Mouse (Mus musculus): ENCODE measurements around the gene Cdh1. TPM values are rescaled to one million over a fixed set of nuclear protein-coding genes. Genes with fewer than 3 reads are reported as not detected.
"Not testable (repeated sequence)": the region's sequence is repeated elsewhere in the genome, so short reads cannot be mapped to it uniquely, and the experiment has no call there.

Gene Cdh1
- polyA plus RNA-seq (2015; fragmentation: Nextera tagmentation; extraction: Ambion mirVana): 6.9 and 8.5 TPM in 2 replicates

DNA sequence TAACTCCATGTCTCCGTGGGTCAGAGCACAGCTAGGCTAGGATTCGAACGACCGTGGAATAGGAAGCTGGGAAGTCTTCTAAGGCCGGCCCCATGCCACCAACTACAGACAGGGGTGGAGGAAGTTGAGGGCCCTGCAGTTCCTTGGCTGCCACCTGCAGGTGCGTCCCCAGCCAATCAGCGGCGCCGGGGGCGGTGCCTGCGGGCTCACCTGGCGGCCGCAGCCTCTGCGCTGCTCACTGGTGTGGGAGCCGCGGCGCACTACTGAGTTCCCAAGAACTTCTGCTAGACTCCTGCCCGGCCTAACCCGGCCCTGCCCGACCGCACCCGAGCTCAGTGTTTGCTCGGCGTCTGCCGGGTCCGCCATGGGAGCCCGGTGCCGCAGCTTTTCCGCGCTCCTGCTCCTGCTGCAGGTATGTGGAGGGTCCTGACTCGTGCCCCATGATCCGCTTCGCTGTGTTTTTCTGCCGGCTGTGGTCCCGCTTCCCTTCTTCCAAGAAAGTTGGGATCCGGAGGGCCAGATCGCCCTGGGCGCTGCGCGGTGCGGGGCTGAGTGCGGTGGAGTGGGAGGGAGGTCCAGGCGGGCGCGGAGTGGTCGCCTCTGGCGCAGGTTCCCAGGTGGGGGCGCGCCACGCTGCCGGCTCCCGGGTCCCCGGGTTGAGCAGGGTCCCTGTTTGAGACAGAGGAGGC is at the start of gene Cdh1:
Gene Cdh1 (plus strand): TSS at position 221 of the 689 bp plus-strand sequence.
- peak within 1 kb of the TSS; percentile 31 for H3K9ac ChIP-seq
- H3K36me3 ChIP-seq (replicated peaks): no peaks in the 10 kb centered on the region
- H3K4me1 ChIP-seq: peaks cover 18% of the 10 kb centered on the region
- H3K9me3 ChIP-seq: no peaks in the 10 kb centered on the region
- peak; percentile 27; the same call in 1 of the 2 replicates for ATAC-seq (replicated peaks)
- peaks cover 43% of the 10 kb centered on the region for H3K27me3 ChIP-seq (replicated peaks)
- H3K4me3 ChIP-seq: peak within 1 kb of the TSS; percentile 45
- no peak within 1 kb of the TSS for H3K27ac ChIP-seq
- peak within 1 kb of the TSS; percentile 94 for H3K4me2 ChIP-seq
- 0% methylated on average over 53 of the region's 53 CpGs for WGBS

DNA sequence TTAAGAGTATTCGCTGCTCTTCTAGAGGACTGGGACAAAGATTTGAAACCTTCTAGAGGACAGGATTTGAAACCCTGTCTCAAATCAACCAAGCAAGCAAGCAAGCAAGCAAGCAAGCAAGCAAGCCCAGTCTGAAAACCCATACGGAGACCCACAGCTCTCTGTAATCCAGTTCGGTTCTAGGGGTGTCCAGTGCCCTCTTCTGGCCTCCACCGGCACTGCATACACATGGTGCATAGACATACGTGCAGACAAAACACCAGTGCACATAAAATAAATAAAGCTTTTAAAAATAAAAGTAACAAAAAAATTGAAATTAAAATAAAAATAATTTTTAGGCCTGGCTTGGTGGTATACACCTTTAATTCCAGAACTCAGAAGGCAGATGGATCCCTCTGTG is 49.1 kb upstream of the Cdh1 start:
- Histone ChIP-seq H3K27ac (no peak overlapping the region), H3K36me3 (replicated peaks) (no peaks in the 10 kb centered on the region), H3K27me3 (replicated peaks) (no peaks in the 10 kb centered on the region), H3K9me3 (peaks cover 10% of the 10 kb centered on the region; the same call in 1 of the 2 replicates), H3K4me1 (no peaks in the 10 kb centered on the region), H3K4me2 (no peak overlapping the region), H3K4me3 (no peak overlapping the region), H3K9ac (no peak overlapping the region)
- ATAC-seq (replicated peaks): no peak
- 95% methylated on average over 5 of the region's 5 CpGs for WGBS

DNA sequence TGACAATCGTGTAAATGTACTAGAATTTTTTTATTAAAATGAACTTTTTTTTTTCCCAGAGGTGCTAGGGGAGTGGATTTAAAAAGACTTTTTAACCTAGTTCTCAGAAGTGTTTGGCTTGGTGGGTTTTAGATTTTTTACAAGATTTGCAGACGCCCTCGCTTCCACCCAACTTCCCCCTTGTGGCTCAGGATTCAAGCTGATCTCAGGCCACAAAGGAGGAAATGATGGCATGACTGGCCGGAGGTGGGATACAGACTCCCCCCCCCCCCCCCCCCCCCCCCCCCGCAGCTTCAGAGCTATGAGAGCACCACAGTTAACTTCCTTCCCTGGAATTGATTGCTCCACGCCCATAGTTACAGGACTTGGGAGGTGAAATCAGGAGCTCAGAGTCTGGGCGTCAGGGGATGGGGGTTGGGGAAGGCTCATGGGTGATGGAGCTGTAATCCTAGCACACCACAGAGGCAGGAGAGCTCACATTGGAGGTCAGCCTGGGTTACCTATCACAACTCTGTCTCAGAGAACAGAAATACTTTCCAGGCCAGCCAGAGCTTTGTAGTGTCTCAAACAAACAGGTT is 47.0 kb upstream of the Cdh1 start:
- no peaks in the 10 kb centered on the region for H3K4me1 ChIP-seq
- H3K9ac ChIP-seq: no peak overlapping the region
- no peak overlapping the region for H3K4me2 ChIP-seq
- no peak for ATAC-seq (replicated peaks)
- H3K4me3 ChIP-seq: no peak overlapping the region
- H3K36me3 ChIP-seq (replicated peaks): no peaks in the 10 kb centered on the region
- H3K9me3 ChIP-seq: peaks cover 10% of the 10 kb centered on the region; the same call in 1 of the 2 replicates
- no peak overlapping the region for H3K27ac ChIP-seq
- WGBS: 91% methylated on average over 6 of the region's 7 CpGs
- H3K27me3 ChIP-seq (replicated peaks): no peaks in the 10 kb centered on the region

DNA sequence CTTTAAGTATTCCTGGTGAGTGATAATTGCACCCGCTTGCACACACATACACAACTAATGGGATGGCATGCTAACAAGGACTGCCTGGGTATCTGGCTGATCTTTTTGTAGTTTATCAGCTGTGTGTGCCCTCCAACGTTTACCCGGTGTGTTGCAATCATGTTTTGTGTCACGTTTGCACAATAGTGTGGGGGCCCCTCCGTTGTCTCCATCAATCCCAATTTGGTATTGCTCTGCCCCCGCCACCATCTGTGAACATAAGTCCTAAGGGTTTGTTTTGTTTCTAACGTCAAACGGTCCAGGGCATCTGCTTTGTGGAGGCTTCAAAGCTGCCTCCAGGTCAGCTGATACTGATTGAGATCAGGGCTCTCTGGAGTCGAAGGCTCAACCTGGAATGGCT is 43.3 kb upstream of the Cdh1 start:
- Histone ChIP-seq H3K9me3 (peaks cover 10% of the 10 kb centered on the region; the same call in 1 of the 2 replicates), H3K36me3 (replicated peaks) (no peaks in the 10 kb centered on the region), H3K27me3 (replicated peaks) (no peaks in the 10 kb centered on the region), H3K4me2 (no peak overlapping the region), H3K27ac (no peak overlapping the region), H3K4me1 (no peaks in the 10 kb centered on the region), H3K4me3 (no peak overlapping the region), H3K9ac (no peak overlapping the region)
- 70% methylated on average over 9 of the region's 9 CpGs for WGBS
- ATAC-seq (replicated peaks): no peak

DNA sequence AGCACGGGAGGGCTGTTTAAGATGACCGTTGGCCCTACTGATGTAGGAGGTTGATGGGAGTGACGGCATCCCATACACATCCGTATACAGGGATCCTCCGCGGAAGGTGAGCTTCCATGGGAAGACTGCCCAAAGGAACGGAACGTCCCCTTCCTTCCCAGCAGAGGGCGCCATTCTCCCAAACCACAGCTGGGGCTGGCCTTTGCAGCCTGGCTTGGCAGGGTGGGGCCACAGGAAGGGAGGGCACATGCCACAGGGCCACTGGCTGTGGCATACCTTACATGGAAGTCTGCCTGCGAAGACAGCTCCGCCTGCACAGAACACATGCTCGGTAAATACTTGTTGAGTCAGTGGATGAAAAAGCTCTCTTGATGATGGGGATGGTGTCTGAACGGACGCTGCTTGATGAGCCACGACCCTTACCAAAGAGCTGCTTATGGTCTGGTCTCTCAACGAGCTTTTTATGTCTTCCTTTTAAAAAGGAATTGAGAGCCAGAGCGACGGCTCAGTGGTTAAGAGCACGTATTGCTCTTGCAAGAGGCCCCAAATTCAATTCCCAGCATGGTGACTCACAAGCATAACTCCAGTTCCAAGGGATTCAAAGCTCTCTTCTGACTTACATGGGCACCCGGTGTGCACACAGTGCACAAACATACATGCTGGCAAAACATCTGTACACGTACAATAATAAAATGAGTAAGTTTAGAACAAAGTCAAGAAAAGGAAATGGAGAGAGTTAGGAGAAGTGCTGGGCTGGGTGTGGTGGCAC is 41.9 kb upstream of the Cdh1 start:
- H3K27ac ChIP-seq: no peak overlapping the region
- no peaks in the 10 kb centered on the region for H3K36me3 ChIP-seq (replicated peaks)
- peaks cover 10% of the 10 kb centered on the region; the same call in 1 of the 2 replicates for H3K9me3 ChIP-seq
- H3K4me1 ChIP-seq: no peaks in the 10 kb centered on the region
- H3K4me2 ChIP-seq: no peak overlapping the region
- no peaks in the 10 kb centered on the region for H3K27me3 ChIP-seq (replicated peaks)
- no peak for ATAC-seq (replicated peaks)
- WGBS: 32% methylated on average over 21 of the region's 21 CpGs
- H3K4me3 ChIP-seq: no peak overlapping the region
- no peak overlapping the region for H3K9ac ChIP-seq

DNA sequence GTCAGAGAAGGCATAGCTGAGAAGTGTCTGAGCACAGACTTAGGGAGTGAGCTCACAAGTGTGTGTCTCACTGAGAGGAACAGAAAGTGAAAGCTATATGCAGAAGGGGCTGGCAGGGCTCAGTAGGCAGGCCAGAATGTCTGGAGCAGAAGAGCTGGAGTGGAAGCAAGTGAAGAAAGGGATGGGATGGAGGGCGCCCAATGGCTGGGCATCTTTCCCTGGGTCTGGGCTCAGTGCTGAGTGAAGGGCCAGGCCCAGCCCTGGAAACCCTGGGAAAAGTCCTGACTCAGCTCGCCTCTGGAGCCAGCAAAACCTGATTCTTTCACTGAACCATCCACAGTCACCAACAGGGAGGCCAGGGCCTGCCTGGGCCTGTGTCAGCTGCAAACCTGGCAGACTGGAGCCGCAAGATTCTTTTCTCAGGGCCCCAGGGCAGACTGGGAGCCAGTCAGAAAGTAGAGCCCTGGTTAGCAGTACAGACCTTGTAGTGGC is 39.4 kb upstream of the Cdh1 start:
- 83% methylated on average over 3 of the region's 3 CpGs for WGBS
- no peak overlapping the region for H3K4me3 ChIP-seq
- H3K27ac ChIP-seq: no peak overlapping the region
- H3K9ac ChIP-seq: no peak overlapping the region
- no peaks in the 10 kb centered on the region for H3K4me1 ChIP-seq
- H3K4me2 ChIP-seq: no peak overlapping the region
- ATAC-seq (replicated peaks): no peak
- no peaks in the 10 kb centered on the region for H3K27me3 ChIP-seq (replicated peaks)
- H3K9me3 ChIP-seq: peaks cover under 1% of the 10 kb centered on the region; the same call in 1 of the 2 replicates
- no peaks in the 10 kb centered on the region for H3K36me3 ChIP-seq (replicated peaks)

DNA sequence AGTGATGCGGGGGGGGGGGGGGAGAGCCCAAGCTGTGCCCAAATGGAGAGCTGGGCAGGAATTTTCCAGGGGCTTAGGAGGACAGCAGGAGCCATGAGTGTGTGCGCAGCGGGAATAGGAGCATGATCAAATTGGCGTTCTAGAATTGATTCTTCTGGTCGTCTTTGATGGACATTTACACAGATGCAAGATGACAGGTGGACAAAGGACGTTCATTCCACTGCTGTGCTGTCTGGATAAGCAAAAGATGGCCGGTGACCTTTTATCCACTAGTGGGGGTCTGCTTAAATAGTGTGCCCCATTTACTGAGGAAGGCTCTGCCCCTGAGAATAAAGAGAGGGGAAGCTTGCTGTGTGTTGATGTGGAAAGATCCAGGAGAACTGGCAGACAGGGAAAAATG is 34.1 kb upstream of the Cdh1 start:
- Histone ChIP-seq H3K4me1 (no peaks in the 10 kb centered on the region), H3K27me3 (replicated peaks) (no peaks in the 10 kb centered on the region), H3K4me2 (no peak overlapping the region), H3K27ac (no peak overlapping the region), H3K9ac (no peak overlapping the region), H3K9me3 (no peaks in the 10 kb centered on the region), H3K4me3 (no peak overlapping the region), H3K36me3 (replicated peaks) (no peaks in the 10 kb centered on the region)
- ATAC-seq (replicated peaks): peak; percentile 24; the same call in 1 of the 2 replicates
- WGBS: 20% methylated on average over 7 of the region's 7 CpGs

DNA sequence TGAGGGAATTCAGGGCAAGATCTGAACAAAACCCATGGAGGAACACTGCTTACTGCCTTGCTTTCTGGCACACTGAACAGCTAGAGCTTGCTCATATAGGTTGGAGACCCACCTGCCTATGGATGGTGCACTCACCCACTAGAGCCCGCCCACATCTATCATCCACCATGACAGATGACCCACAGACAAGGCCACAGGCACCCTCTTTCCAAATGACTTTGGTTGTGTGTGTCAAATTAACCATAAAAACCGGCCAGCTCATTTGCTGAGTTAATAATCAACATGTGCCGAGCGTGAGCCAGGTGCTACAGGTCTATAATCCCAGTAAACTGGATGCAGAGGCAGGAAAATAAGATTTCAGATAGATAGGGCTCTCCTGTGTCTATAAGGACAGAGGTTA is 32.8 kb upstream of the Cdh1 start:
- Histone ChIP-seq H3K4me3 (no peak overlapping the region), H3K27ac (no peak overlapping the region), H3K9me3 (no peaks in the 10 kb centered on the region), H3K36me3 (replicated peaks) (no peaks in the 10 kb centered on the region), H3K9ac (no peak overlapping the region), H3K27me3 (replicated peaks) (no peaks in the 10 kb centered on the region), H3K4me2 (no peak overlapping the region), H3K4me1 (no peaks in the 10 kb centered on the region)
- ATAC-seq (replicated peaks): no peak
- WGBS: 89% methylated on average over 4 of the region's 4 CpGs

DNA sequence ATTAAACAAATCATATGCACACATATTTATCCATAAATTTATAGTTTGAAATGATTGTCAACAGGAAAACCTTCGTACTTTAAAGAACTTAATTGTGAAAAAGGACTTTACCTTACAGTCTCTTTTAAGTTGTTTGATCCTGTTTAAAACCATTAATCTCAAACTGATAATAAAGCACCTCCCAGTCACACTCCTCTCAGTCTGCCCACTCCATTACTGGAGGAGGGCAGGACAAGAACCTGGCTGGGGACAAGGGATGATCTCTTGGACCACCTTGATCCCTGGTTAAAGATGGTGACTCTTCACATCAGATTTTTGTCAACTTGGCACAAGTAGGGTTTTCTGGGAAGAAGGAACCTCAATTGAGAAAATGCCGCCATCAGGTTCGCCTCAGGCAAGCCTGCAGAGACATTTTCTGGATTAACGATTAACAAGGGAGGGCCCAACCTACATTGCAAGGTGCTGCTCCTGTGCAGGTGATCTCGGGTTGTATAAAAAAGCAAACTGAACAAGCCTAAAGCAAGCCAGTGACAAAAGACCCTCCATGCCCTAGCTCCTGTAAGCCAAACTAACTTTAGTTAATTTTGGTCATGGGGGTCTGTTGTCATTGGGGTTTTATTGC is 31.5 kb upstream of the Cdh1 start:
- no peaks in the 10 kb centered on the region for H3K36me3 ChIP-seq (replicated peaks)
- H3K9me3 ChIP-seq: no peaks in the 10 kb centered on the region
- no peak overlapping the region for H3K4me3 ChIP-seq
- H3K4me1 ChIP-seq: no peaks in the 10 kb centered on the region
- ATAC-seq (replicated peaks): no peak
- H3K9ac ChIP-seq: no peak overlapping the region
- 89% methylated on average over 5 of the region's 5 CpGs for WGBS
- no peak overlapping the region for H3K27ac ChIP-seq
- H3K27me3 ChIP-seq (replicated peaks): no peaks in the 10 kb centered on the region
- no peak overlapping the region for H3K4me2 ChIP-seq

DNA sequence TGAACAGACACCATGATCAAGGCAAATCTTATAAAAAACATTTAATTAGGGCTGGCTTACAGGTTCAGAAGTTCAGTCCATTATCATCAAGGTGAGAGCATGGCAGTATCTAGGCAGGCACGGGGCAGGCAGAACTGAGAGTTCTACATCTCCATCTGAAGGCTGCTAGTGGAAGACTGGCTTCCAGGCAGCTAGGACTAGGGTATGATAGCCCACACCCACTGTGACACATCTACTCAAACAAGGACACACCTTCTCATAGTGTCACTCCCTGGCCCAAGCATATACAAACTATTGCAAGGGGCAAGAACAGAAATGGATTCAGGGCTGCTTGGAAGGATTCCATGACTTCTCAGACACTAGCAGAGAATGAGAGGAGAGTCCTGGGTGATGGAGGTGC is 31.0 kb upstream of the Cdh1 start:
- not testable (repeated sequence) for ATAC-seq (replicated peaks); H3K4me1 ChIP-seq; H3K36me3 ChIP-seq (replicated peaks); H3K4me2 ChIP-seq; H3K27ac ChIP-seq; H3K9ac ChIP-seq; H3K9me3 ChIP-seq; H3K4me3 ChIP-seq; H3K27me3 ChIP-seq (replicated peaks)
- 84% methylated on average over 1 of the region's 1 CpGs for WGBS

DNA sequence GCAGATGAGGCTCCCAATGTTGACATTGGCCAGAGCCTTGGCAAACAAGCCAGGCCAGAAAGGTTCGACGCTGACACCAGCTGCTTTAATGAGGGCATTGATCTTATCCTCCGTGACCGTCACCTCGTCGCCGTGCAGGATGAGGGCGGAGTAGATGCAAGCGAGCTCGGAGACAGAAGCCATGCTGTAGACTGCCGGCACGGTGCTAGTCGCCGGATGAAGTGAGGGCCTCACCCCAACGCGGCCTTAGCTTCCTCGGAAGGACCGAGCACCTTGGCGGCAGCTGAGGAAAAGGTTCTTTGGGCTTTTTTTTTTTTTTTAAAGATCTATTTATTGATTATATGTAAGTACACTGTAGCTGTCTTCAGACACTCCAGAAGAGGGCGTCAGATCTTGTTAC is 30.0 kb upstream of the Cdh1 start, which contains the start of gene Gm10073:
Gene Gm10073 (minus strand): TSS at position 294 of the 400 bp plus-strand sequence.
- not testable (repeated sequence) for H3K36me3 ChIP-seq (replicated peaks); H3K4me2 ChIP-seq; H3K27me3 ChIP-seq (replicated peaks); H3K27ac ChIP-seq; H3K4me1 ChIP-seq; H3K4me3 ChIP-seq; H3K9ac ChIP-seq; ATAC-seq (replicated peaks); H3K9me3 ChIP-seq
- 49% methylated on average over 20 of the region's 20 CpGs for WGBS

DNA sequence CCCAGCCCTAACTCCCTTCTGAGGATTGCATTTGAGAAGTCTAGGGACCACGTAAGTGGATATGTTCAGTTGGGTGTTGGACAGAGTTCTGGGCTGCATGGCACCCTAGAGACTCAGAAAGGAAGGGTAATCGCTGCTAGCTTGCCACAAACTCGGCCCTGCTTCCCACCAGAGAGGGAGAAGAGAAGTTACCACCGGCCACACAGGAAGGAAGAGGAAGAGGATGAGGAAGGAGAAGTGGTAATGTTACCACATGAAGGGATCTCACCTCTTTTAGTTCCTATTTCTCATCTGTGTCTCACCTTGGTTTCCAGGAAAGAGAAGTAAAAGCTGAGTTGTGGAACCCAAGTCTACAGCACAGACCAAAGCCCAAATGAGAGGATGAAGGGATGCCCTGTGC is 28.9 kb upstream of the Cdh1 start:
- no peaks in the 10 kb centered on the region for H3K27me3 ChIP-seq (replicated peaks)
- no peak overlapping the region for H3K9ac ChIP-seq
- H3K9me3 ChIP-seq: no peaks in the 10 kb centered on the region
- no peak overlapping the region for H3K27ac ChIP-seq
- H3K4me2 ChIP-seq: no peak overlapping the region
- ATAC-seq (replicated peaks): no peak
- H3K4me3 ChIP-seq: no peak overlapping the region
- no peaks in the 10 kb centered on the region for H3K4me1 ChIP-seq
- WGBS: 92% methylated on average over 4 of the region's 4 CpGs
- no peaks in the 10 kb centered on the region for H3K36me3 ChIP-seq (replicated peaks)
